Mouse (Mus musculus): Measurements from ENCODE around the gene Mical2.

DNA sequence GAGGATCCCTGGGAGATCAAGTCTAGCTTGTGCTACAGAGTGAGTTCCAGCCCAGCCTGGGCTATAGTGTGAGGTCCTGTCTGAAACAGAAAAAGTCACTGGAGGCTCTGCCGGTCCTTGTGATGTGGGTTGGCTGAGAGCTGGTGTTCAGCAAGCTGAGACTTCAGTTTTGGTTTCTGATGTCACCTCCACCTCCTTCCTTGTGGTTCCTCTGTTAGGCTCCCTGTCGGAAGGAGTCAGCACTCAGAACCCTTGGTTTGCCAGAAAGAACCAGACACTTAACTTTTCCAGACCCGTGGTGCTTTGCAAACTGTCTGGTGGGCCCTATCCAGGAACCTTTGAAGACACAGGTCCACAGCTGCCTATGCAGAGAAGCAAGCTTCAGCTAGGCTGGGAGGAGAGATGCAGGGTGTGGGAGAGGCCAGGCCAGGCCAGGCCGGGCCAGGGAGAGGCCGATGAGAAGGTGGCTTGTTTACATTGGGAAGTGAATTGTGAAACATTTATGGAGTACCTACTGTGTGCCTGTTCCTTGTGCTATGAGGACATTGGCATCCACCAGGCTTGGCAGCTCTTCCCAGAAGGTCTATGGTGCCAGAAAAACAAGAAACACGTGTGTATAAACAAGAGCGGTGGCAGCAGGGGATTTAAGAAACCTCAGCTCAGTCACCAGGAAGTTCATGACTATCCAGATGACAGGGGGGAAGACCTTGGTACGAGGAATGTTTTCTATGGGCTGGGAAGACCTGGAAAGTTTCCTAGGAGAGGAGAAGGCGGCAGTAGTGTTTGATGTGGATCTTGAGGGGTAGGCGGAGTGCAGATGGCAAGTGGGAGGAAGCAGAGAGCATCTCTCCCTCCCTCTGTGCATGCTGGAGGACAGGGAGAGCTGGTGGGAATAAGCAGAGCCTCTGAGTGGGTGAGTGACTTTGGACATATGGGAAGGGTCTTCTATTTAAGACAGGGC lies 13.4 kb downstream of the Mical2 start:
- TF ChIP-seq CTCF (IDR thresholded peaks at IDR 0.05 in 2 of 3, conservative IDR thresholded peaks at IDR 0.05 in 1 of 3; ENCODE audit: control insufficient read depth in 1 of 3, insufficient read depth in 1 of 3, low read depth in 2 of 3, low read length in 3 of 3, poor library complexity in 1 of 3, severe bottlenecking in 1 of 3) (no peak), POLR2A (IDR thresholded peaks at IDR 0.05; ENCODE audit: control insufficient read depth in 1 of 2, insufficient read depth in 1 of 2, low read depth in 1 of 2, low read length in 2 of 2, poor library complexity in 1 of 2) (no peak), BHLHE40 (IDR thresholded peaks at IDR 0.05; ENCODE audit: borderline replicate concordance, low read depth, low read length) (no peak), CHD2 (IDR thresholded peaks at IDR 0.05; ENCODE audit: low read length) (no peak), POLR2AphosphoS5 (IDR thresholded peaks at IDR 0.05; ENCODE audit: borderline replicate concordance, low read depth, low read length) (no peak)
